Mouse (Mus musculus): ENCODE data around the gene Alg14.

DNA sequence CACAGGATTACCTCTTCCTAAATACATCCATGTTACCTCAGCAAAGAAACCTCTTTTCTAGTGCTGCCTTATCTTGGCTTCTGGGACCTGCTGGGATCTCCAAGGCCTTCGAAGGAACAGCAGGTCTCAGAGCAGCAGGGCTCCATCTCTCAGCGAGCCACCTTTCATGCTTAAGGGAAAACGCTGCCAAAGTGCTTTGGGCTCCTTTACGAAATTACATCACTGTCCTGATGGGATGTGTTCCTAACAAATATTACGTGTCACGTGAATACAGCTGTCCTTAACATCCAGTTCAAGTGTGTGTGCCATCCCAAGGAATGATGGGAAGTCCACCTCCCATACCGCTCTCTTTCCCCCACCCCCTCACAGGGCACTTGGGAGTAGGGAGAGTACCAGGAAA lies 31.5 kb upstream of the Alg14 start:
- no peak for TF ChIP-seq CTCF (IDR thresholded peaks at IDR 0.05; ENCODE audit: borderline replicate concordance, control insufficient read depth, extremely low read depth, insufficient read depth, low read length, poor library complexity)
- TF ChIP-seq POLR2A (IDR thresholded peaks at IDR 0.05; ENCODE audit: control insufficient read depth, extremely low read depth, insufficient read depth, low read length, poor library complexity), result no peak
